Mouse (Mus musculus) G1E (cell line): Measurements from ENCODE around the gene Gpi1. TPM values are rescaled to one million over a fixed set of nuclear protein-coding genes. Genes with fewer than 3 reads are reported as not detected.

Experiments
- ATAC-seq: 2 replicates; pipeline ENCODE4 v1.8.0; 2016; ENCODE audit warnings: mild to moderate bottlenecking; ENCODE audit not compliant: insufficient number of reproducible peaks, poor library complexity, low FRiP score, severe bottlenecking; ENCODE audit errors: extremely low read depth
- DNase-seq: peaks from one replicate; pipeline ENCODE4 v3.0.0; 2012; ENCODE audit warnings: low spot score
- H3K27me3 ChIP-seq: 2 replicates; pipeline ENCODE4 v1.6.1; 2012; ENCODE audit warnings: mild to moderate bottlenecking, low read length, inconsistent platforms; ENCODE audit not compliant: insufficient read depth
- H3K36me3 ChIP-seq: replicated peaks from 2 replicates; pipeline ENCODE3; 2012; ENCODE audit warnings: mild to moderate bottlenecking, inconsistent platforms
- H3K4me1 ChIP-seq: 2 replicates; pipeline ENCODE4 v1.6.1; 2012; ENCODE audit warnings: low read depth, low read length, inconsistent platforms, mixed read lengths; ENCODE audit not compliant: insufficient read depth
- H3K4me3 ChIP-seq: 2 replicates; pipeline ENCODE4 v1.5.1; 2012; ENCODE audit warnings: low read depth, mild to moderate bottlenecking, inconsistent platforms, low read length, moderate library complexity, mixed read lengths
- H3K9me3 ChIP-seq: replicated peaks from 2 replicates; pipeline ENCODE4 v1.6.1; 2012; ENCODE audit warnings: inconsistent platforms
- CTCF ChIP-seq: IDR thresholded peaks from 2 replicates; pipeline ENCODE4 v1.5.1; 2012; ENCODE audit warnings: low read depth, low read length, inconsistent platforms, mixed read lengths
- GATA1 ChIP-seq: IDR thresholded peaks from 2 replicates; pipeline ENCODE4 v1.6.1; 2012; ENCODE audit warnings: borderline replicate concordance, low read length, inconsistent platforms, mixed read lengths
- GATA2 ChIP-seq: IDR thresholded peaks from 2 replicates; pipeline ENCODE4 v1.6.1; 2012; ENCODE audit warnings: low read depth, low read length, inconsistent platforms, borderline replicate concordance
- POLR2AphosphoS5 ChIP-seq: IDR thresholded peaks from 2 replicates; pipeline ENCODE4 v1.6.1; 2012; ENCODE audit warnings: low read depth, low read length, inconsistent platforms; ENCODE audit not compliant: insufficient replicate concordance
- TAL1 ChIP-seq: conservative IDR thresholded peaks from 2 replicates; pipeline ENCODE4 v1.6.1; 2012; ENCODE audit warnings: low read depth, low read length, inconsistent platforms, mixed read lengths
- polyA plus RNA-seq: library from polyadenylated mRNA; stranded (reverse); fragments of >175 nt; gene quantifications from 2 replicates; pipeline ENCODE4 v1.2.3, GENCODE M21; 2012
- total RNA-seq, 2 experiments: library from RNA; stranded (forward) in 1 of 2; stranded (reverse) in 1 of 2; fragments of 200-1000 nt in 1 of 2; fragments of >200 nt in 1 of 2; fragmentation: Nextera tagmentation in 1 of 2; gene quantifications; 2 replicates each; pipeline ENCODE4 v1.2.3; 2014 to 2017

Gpi1 gene
- total and polyA plus RNA-seq, 3 experiments: 590 to 4,494 (median 617) TPM

- Histone ChIP-seq H3K9me3 (no peaks in the 10 kb centered on the region), H3K4me3 (no peak overlapping the region), H3K36me3 (peaks cover 75% of the 10 kb centered on the region), H3K27me3 (no peaks in the 10 kb centered on the region), H3K4me1 (peaks cover 2% of the 10 kb centered on the region; the same call in 1 of the 2 replicates)
- DNase-seq (no peak), ATAC-seq (no peak)
- TF ChIP-seq GATA2 (no peak), POLR2AphosphoS5 (no peak), GATA1 (no peak), CTCF (no peak), TAL1 (no peak)
These were observed 33.3 kb upstream of the Gpi1 start for GRCm38 (mm10) chr7:34263437-34263836.

GRCm38 (mm10) chr7:34258407-34258806 is 28.3 kb upstream of the Gpi1 start:
- Histone ChIP-seq H3K4me1 (no peaks in the 10 kb centered on the region), H3K4me3 (no peak overlapping the region), H3K36me3 (peaks cover 88% of the 10 kb centered on the region), H3K27me3 (no peaks in the 10 kb centered on the region), H3K9me3 (no peaks in the 10 kb centered on the region)
- ATAC-seq: no peak
- no peak for TF ChIP-seq GATA1
- no peak for TF ChIP-seq POLR2AphosphoS5
- no peak for TF ChIP-seq TAL1
- TF ChIP-seq CTCF: no peak
- no peak for TF ChIP-seq GATA2
- no peak for DNase-seq

- no peaks in the 10 kb centered on the region for H3K9me3 ChIP-seq
- no peak for DNase-seq
- H3K4me1 ChIP-seq: no peaks in the 10 kb centered on the region
- ATAC-seq: no peak
- H3K4me3 ChIP-seq: no peak overlapping the region
- TF ChIP-seq POLR2AphosphoS5 (no peak), GATA2 (no peak), TAL1 (no peak), CTCF (no peak), GATA1 (no peak)
- H3K36me3 ChIP-seq: peaks cover 81% of the 10 kb centered on the region
- H3K27me3 ChIP-seq: no peaks in the 10 kb centered on the region
These were observed 27.1 kb upstream of the Gpi1 start for GRCm38 (mm10) chr7:34257279-34257678.

- DNase-seq: no peak
These were observed 25.8 kb upstream of the Gpi1 start for GRCm38 (mm10) chr7:34255916-34256315.

GRCm38 (mm10) chr7:34255137-34255536 is 25.0 kb upstream of the Gpi1 start:
- Histone ChIP-seq H3K4me1 (peaks cover 3% of the 10 kb centered on the region; the same call in 1 of the 2 replicates), H3K4me3 (no peak overlapping the region), H3K27me3 (no peaks in the 10 kb centered on the region), H3K9me3 (no peaks in the 10 kb centered on the region), H3K36me3 (peaks cover 80% of the 10 kb centered on the region)
- TF ChIP-seq CTCF (no peak), GATA1 (no peak), GATA2 (no peak), TAL1 (no peak), POLR2AphosphoS5 (no peak)
- DNase-seq (no peak), ATAC-seq (no peak)

More at GRCm38 (mm10) chr7:34255916-34256315, 25.8 kb upstream of the Gpi1 start:
- Histone ChIP-seq H3K9me3 (no peaks in the 10 kb centered on the region), H3K36me3 (peaks cover 80% of the 10 kb centered on the region), H3K4me1 (no peaks in the 10 kb centered on the region), H3K27me3 (no peaks in the 10 kb centered on the region), H3K4me3 (no peak overlapping the region)
- no peak for TF ChIP-seq CTCF
- TF ChIP-seq POLR2AphosphoS5: no peak
- TF ChIP-seq TAL1: no peak
- no peak for ATAC-seq

GRCm38 (mm10) chr7:34252030-34252429 is 21.9 kb upstream of the Gpi1 start:
- TF ChIP-seq GATA1 (no peak), CTCF (no peak), POLR2AphosphoS5 (no peak), GATA2 (no peak), TAL1 (no peak)
- ATAC-seq: no peak

More at GRCm38 (mm10) chr7:34252030-34252429, 21.9 kb upstream of the Gpi1 start:
- Histone ChIP-seq H3K4me1 (peaks cover 3% of the 10 kb centered on the region; the same call in 1 of the 2 replicates), H3K4me3 (no peak overlapping the region), H3K27me3 (no peaks in the 10 kb centered on the region), H3K9me3 (no peaks in the 10 kb centered on the region), H3K36me3 (peaks cover 78% of the 10 kb centered on the region)
- DNase-seq: no peak
